Mouse (Mus musculus) retina, postnatal 1 day (tissue): ENCODE measurements around the gene Olfr350.

ENCODE experiments used
- DNase-seq: peaks from one replicate; pipeline ENCODE4 v3.0.0-alpha.2; 2012

The Olfr350 gene

DNA sequence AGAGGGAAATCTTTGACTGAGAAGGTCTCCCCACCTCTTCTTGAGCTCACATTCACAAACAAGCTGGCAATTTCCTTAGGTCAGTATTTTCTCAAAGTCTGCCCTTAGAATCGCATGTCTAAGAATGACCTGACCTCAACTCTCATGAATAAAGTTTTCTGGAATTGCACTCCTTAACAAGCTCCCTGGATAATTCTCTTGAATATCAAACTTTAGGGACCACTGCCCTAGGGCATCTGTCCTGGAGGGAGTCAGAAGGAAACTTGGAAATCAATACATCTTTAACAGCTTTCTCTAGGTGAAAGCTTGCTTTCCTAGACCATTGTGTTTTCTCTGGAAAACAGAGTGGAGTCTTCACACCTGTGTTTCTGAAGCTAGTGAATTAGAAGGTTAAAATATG is at the start of gene Olfr350:
Gene Olfr350 (plus strand): TSS at position 301 of the 400 bp plus-strand sequence.
- DNase-seq, result no peak

DNA sequence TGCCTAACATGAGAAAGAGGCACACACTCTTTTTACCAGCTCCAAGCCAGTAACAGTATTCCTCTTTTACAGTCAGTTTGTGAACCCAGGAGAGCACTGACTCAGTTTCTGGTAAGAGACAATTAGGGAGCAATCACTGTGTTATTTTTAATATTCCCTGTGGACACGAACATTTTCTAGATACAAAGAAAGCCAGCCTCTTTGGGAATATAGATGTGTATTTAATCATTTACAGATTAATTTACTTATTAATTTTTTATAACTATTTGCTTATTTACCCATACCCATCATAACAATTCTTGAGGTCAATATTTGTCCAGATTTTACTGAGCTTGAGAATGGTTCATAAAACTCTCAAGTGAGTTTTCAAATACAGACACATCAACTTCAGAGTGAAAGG is 29.2 kb upstream of the Olfr350 start, which contains the start of gene Olfr3:
Gene Olfr3 (minus strand): TSS at position 101 of the 400 bp plus-strand sequence.
- DNase-seq, result no peak

DNA sequence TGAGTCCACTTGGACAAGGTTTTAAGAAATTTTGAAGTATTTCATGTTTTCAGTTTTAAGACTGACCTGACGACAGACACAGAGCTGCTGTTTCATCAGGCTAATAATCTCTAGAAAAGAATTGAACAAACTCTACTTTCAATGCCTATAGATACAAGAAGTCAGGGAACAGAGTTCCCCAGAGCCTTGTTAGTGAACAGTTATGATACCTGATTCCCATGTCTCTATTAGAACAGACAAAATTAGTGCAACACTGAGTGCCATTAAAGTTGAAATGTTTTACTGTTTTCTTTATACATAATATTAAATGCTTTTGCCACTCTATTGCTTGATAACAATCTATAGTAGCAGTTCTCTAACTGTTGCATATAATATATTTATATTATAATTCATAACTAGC is 16.4 kb downstream of the Olfr350 start, which contains the start of gene Olfr351:
Gene Olfr351 (minus strand): TSS at position 101 of the 400 bp plus-strand sequence.
- DNase-seq, result no peak

- no peak for DNase-seq
These were observed 22.1 kb downstream of the Olfr350 start, which contains the start of gene Olfr352 for GRCm38 (mm10) chr2:36868160-36868559. TSS of gene Olfr352 (plus strand) at chr2:36868460.

DNA sequence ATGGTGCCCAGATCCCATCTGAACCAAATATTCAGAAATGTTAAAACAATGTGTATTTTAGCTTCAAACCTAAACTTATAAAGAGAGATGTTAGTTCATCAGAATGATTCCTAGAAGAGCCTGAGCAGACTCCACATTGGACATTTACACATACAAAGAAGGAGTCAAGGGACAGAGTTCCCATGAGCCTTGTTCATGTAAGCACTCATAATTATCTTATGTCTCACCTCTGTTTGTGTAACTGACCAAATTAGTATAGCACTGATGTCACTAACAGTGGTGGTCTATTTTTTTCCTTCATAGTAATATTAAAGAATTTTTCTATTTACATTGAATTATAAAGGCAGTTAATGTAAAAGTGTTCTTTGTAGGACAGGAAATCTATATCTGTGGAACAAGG is 46.7 kb downstream of the Olfr350 start, which contains the start of gene Olfr353:
Gene Olfr353 (minus strand): TSS at position 101 of the 400 bp plus-strand sequence.
- DNase-seq, result no peak

- DNase-seq, result no peak
These were observed 51.0 kb downstream of the Olfr350 start for GRCm38 (mm10) chr2:36897114-36897513.
